Mouse (Mus musculus) C2C12 (cell line): ENCODE measurements around the gene Kcnj5.

Experiments
- CTCF ChIP-seq: IDR thresholded peaks from one replicate; pipeline ENCODE4 v1.5.1; 2011; ENCODE audit not compliant: control insufficient read depth, insufficient read depth, insufficient read length
- MAX ChIP-seq: IDR thresholded peaks from one replicate; pipeline ENCODE4 v1.6.1; 2011; ENCODE audit warnings: mild to moderate bottlenecking, control low read depth
- MYOG ChIP-seq: IDR thresholded peaks from one replicate; pipeline ENCODE4 v1.6.1; 2011; ENCODE audit not compliant: control insufficient read depth, insufficient read length; ENCODE audit errors: extremely low read depth
- USF1 ChIP-seq: IDR thresholded peaks from one replicate; pipeline ENCODE4 v1.6.1; 2011; ENCODE audit warnings: low read depth, mild to moderate bottlenecking, control low read depth, moderate library complexity

- TF ChIP-seq CTCF = no peak
- TF ChIP-seq MAX = no peak
- TF ChIP-seq MYOG = no peak
- TF ChIP-seq USF1 = no peak
Measured at GRCm38 (mm10) chr9:32360770-32361169, 16.6 kb upstream of the Kcnj5 start.
